Comparison of ENCODE assay signal across 9 mouse cellular contexts in the genomic region with DNA sequence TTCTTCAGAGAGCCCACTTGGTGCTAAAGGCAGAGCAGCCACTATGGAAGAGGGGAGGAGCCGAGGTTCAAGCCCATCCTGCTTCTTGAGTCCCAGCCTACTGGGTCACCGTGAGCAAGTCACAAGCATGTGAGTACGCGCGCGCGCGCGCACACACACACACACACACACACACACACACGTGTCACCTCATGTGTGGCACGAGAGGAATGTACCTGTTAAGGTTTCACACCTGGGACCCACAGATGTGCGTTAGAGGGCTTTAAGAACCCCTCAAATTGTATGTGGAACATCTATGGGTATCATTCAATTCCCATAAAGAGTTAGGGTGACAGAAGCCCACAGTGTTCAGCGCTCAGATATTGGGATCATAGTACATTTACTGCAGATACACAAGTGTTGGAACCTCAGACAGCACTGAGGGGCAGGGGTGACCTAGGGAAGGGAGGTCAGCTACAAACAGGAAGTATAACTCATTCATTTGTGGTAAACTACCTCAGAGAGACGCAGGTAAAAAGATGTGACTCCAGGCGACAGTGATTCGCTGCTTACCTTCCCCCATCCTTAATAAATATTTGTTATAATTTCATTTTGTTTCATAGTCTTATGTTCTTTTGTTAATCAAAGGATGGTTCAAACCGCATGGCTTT. TPM values are rescaled to one million over a fixed set of nuclear protein-coding genes. Genes with fewer than 3 reads are reported as not detected.
DNase-seq lines count a peak whose midpoint lies in the region; ATAC-seq and TF ChIP-seq lines count a peak whose summit lies in the region.
"Had no signal": no experiment of that assay in that cellular context is flagged by ENCODE, and none has a peak within 500 bp of the region (broad histone marks: within the 10 kb centered on the region; RNA-seq: fewer than 3 reads in every experiment).

No protein-coding gene starts in this region.

- H3K4me1 ChIP-seq in lung, postnatal 0 days (ENCODE audit: insufficient read depth, low read depth, low read length) = peaks cover 8% of the 10 kb centered on the region; the same call in 1 of the 2 replicates
- H3K4me1 ChIP-seq in liver, embryonic 15.5 days (replicated peaks) = peaks cover 35% of the 10 kb centered on the region
- H3K4me1 ChIP-seq in midbrain, embryonic 15.5 days = peaks cover 16% of the 10 kb centered on the region

- no peaks in the 10 kb centered on the region for H3K9me3 ChIP-seq in lung, postnatal 0 days (ENCODE audit: low read length)
- no peaks in the 10 kb centered on the region for H3K9me3 ChIP-seq in liver, embryonic 15.5 days (replicated peaks)
- no peaks in the 10 kb centered on the region for H3K9me3 ChIP-seq in midbrain, embryonic 15.5 days

- no peak for ATAC-seq in lung, postnatal 0 days
- ATAC-seq in activated CD4-positive, CD25-positive, alpha-beta regulatory T cell, adult 4 months = peak; percentile 12
- ATAC-seq in liver, embryonic 15.5 days (ENCODE audit: insufficient read depth) = no peak
- ATAC-seq in midbrain, embryonic 15.5 days (replicated peaks) = no peak

- H3K9ac ChIP-seq in lung, postnatal 0 days (replicated peaks; ENCODE audit: low read depth) = no peak overlapping the region
- no peak overlapping the region for H3K9ac ChIP-seq in liver, embryonic 15.5 days
- no peak overlapping the region for H3K9ac ChIP-seq in midbrain, embryonic 15.5 days

- no peak for TF ChIP-seq EP300 in lung, postnatal 0 days (IDR thresholded peaks at IDR 0.05)

- peak overlapping the region; percentile 14; the same call in 1 of the 2 replicates for H3K27ac ChIP-seq in lung, postnatal 0 days (ENCODE audit: low read length)
- no peak overlapping the region for H3K27ac ChIP-seq in liver, embryonic 15.5 days (replicated peaks)
- H3K27ac ChIP-seq in midbrain, embryonic 15.5 days = no peak overlapping the region

- H3K27me3 ChIP-seq in lung, postnatal 0 days (replicated peaks; ENCODE audit: insufficient read depth, low read length) = no peaks in the 10 kb centered on the region
- H3K27me3 ChIP-seq in liver, embryonic 15.5 days = peaks cover 40% of the 10 kb centered on the region
- no peaks in the 10 kb centered on the region for H3K27me3 ChIP-seq in midbrain, embryonic 15.5 days (replicated peaks)

- H3K36me3 ChIP-seq in lung, postnatal 0 days (ENCODE audit: insufficient read depth, low read length) = no peaks in the 10 kb centered on the region
- H3K36me3 ChIP-seq in liver, embryonic 15.5 days (replicated peaks) = no peaks in the 10 kb centered on the region
- H3K36me3 ChIP-seq in midbrain, embryonic 15.5 days (replicated peaks) = no peaks in the 10 kb centered on the region

- H3K4me3 ChIP-seq in lung, postnatal 0 days (ENCODE audit: low read depth, low read length) = no peak overlapping the region
- peak overlapping the region; percentile 4 for H3K4me3 ChIP-seq in liver, embryonic 15.5 days (replicated peaks)
- H3K4me3 ChIP-seq in midbrain, embryonic 15.5 days = no peak overlapping the region

- TF ChIP-seq CTCF in lung, postnatal 0 days (IDR thresholded peaks at IDR 0.05) = no peak

- H3K4me2 ChIP-seq in lung, postnatal 0 days (replicated peaks; ENCODE audit: low read depth, low read length) = 0 out of 2 replicates have a peak overlapping the region, but pooled peaks have one; percentile 19
- peak overlapping the region; percentile 48 for H3K4me2 ChIP-seq in liver, embryonic 15.5 days
- H3K4me2 ChIP-seq in midbrain, embryonic 15.5 days = no peak overlapping the region

- intact Hi-C loops in left cerebral cortex, postnatal 14 days (cut with DNase I) = no loop called here

- DNase-seq in lung, postnatal 0 days (ENCODE audit: low spot score) = no peak
- DNase-seq in lung, adult 18-20 months = no peak
- DNase-seq in thymus, postnatal 14 days = peak; percentile 77
- no peak for DNase-seq in urinary bladder, postnatal 4 days (ENCODE audit: low spot score in 2 of 2)
- no peak for DNase-seq in left cerebral cortex, postnatal 14 days (ENCODE audit: low spot score in 2 of 2)

- WGBS in lung, postnatal 0 days = 56% methylated on average over 17 of the region's 17 CpGs
- WGBS in liver, embryonic 15.5 days (ENCODE audit: insufficient replicate concordance) = 30% methylated on average over 17 of the region's 17 CpGs
- 66% methylated on average over 17 of the region's 17 CpGs for WGBS in midbrain, embryonic 15.5 days

RNA-seq across cellular contexts. Expression of a gene that starts 33.6 kb away (rescaled TPM):
- polyA plus RNA-seq in lung, postnatal 0 days (2015; fragmentation: Nextera tagmentation; extraction: Ambion mirVana) = 35.8 and 40.0 TPM in 2 replicates
- 10 to 100 TPM; 35.9 TPM for polyA plus RNA-seq in activated CD4-positive, CD25-positive, alpha-beta regulatory T cell, adult 4 months (2017; shearing (Covaris generic))
- 15.7 and 16.8 TPM in 2 replicates for polyA plus RNA-seq in liver, embryonic 15.5 days (2015; fragmentation: Nextera tagmentation; extraction: Ambion mirVana)
- 10 to 100 TPM; 35.3 to 36.2 TPM for total RNA-seq in left cerebral cortex, postnatal 14 days (2021)
- polyA plus RNA-seq in midbrain, embryonic 15.5 days (2015; fragmentation: Nextera tagmentation; extraction: Ambion mirVana) = 31.9 and 32.4 TPM in 2 replicates

RNA-seq across cellular contexts. Expression of a gene that starts 52.4 kb away (rescaled TPM):
- polyA plus RNA-seq in lung, postnatal 0 days (2015; fragmentation: Nextera tagmentation; extraction: Ambion mirVana) = 2.2 TPM in 1 of 2 replicates, not detected in the other
- polyA plus RNA-seq in activated CD4-positive, CD25-positive, alpha-beta regulatory T cell, adult 4 months (2017; shearing (Covaris generic)) = not detected
- polyA plus RNA-seq in liver, embryonic 15.5 days (2015; fragmentation: Nextera tagmentation; extraction: Ambion mirVana) = not detected in 2 replicates
- total RNA-seq in left cerebral cortex, postnatal 14 days (2021) = not detected
- 7.7 TPM in 1 of 2 replicates, not detected in the other for polyA plus RNA-seq in midbrain, embryonic 15.5 days (2015; fragmentation: Nextera tagmentation; extraction: Ambion mirVana)
- total RNA-seq: gastrocnemius, postnatal 25 days had no signal
